Mouse (Mus musculus): ENCODE data around the gene P4ha1.
"Not testable (repeated sequence)": the region's sequence is repeated elsewhere in the genome, so short reads cannot be mapped to it uniquely, and the experiment has no call there.

P4ha1 gene

DNA sequence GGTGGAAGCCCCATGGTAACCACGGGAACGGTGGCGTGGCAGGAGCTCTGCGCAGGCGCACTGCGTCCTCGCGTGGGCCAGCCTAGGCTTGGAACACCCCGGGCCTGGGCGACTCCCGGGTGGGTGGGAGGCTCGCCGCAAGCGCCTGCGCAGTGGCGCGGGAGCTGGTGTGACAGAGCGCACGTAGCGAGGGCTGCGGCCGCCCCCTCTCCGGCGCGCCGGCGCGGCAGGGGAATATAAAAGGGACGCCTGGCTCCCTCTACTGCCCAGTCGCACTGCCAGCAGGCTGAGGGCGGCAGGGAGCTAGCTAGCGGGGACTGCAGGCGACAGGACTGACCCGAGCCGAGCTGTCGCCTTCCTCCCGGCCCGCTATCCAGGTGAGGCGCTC, at the start of gene P4ha1:
TSS of gene P4ha1 (plus strand) at position 197 of the 388 bp plus-strand sequence.
- DNase-seq (ENCODE audit: low read depth, low spot score), result peak; percentile 79

DNA sequence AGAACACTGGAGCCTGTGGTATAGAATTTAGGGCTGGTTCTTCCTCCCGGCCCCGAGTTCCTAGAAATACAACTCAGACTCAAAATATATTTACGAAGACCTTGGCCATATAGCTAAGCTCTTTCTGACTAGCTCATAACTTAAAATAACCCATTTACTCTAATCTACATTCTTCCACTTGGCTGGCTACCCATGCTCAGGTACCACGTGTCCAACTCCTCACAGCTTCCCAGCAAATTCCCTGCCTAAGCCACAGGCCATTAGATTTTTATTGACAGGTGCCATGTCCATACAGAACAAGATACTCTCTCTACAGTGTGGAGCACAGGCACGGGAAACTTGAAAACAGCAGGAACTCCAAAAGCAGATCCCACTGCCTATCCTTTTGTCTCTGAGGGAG, 47.4 kb upstream of the P4ha1 start:
- no peak for DNase-seq (ENCODE audit: low read depth, low spot score)

DNA sequence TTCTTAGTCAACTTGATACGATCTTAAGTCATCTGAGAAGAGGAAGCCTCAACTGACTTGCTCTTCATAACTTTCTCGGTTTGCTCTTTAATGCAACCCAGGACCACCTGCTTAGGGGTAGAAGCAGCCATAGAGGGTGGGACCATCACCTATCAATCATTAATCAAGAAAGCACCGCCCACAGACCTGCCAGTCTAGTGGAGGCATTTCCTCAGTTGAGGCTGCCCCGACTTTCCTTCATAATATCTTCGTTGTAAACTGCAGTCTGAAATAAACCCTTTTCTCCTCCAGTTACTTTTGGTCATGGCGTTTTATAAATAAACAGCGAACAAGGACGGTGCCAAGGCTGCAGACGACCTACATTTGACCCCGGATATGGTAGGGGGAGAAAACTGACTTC, 46.0 kb upstream of the P4ha1 start:
- DNase-seq (ENCODE audit: low read depth, low spot score), result no peak

DNA sequence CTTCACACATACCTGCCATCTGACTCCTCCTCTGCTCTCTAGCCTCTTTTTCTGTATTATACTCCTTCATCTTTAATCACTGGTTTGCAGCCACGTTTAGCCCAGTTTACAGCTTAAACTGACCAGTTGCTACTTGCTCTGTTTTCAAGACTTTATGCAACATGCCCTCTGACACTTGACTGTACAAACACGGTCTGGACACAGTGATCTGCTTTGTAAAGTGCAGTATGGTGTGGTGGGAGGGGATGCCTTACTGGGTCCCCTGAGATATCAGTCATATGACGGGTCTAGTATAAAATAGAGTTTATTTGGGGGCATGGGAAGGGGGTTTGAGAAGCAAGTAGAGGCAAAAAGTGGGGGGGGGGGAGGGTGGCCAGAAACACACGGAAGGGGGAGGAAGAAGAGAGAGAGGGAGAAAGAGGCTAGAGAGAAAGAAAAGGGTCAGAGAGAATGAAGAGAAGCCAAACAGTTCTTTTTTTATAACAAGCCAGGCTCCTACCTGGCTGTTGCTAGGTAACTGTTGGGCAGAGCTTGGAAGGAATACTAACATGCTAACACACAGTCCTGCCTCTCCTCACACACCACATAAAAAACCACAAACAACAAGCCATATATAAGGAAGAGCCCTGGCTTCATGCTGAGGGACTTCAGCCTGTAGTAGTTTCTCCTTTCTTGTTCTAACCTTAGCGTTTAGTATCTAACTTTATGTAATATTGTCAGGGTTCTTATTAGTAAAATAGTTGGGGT, 45.2 kb upstream of the P4ha1 start:
- no peak for DNase-seq (ENCODE audit: low read depth, low spot score)

DNA sequence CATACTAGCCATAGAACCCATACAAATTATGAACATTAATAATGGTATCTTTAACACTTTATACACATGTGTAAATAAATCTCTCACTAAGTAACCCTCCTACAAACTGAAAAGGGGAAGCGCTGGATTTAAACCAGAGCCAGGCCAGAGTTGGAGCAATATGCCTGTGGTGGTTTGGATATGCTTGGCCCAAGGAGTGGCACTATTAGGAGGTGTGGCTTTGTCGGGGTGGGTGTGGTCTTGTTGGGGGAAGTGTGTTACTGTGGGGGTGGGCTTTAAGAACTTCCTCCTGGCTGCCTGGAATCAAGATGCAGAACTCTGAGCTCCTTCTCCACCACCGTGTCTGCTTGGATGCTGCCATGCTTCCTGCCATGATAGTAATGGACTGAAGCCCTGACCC, 39.9 kb upstream of the P4ha1 start:
- no peak for DNase-seq (ENCODE audit: low read depth, low spot score)

DNA sequence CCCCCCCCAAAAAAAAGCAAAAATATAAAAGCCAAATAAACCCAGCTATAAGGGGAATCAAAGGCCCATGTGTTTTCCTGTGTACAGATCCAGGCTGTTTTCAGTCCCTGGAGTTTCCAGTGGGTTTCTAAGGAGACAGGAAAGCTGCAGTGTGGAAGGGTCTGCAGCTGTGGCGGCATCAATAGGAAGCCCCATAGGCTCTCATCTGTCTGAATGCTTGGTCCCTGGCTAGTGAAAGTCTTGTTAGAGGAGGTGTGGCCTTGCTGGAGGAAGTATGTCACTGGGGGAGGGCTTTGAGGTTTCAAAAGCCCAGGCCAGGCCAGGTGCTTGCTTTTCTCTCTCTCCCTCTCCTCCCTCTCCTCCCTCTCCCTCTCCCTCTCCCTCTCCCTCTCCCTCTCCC, 39.3 kb upstream of the P4ha1 start:
- DNase-seq (ENCODE audit: low read depth, low spot score), result no peak

DNA sequence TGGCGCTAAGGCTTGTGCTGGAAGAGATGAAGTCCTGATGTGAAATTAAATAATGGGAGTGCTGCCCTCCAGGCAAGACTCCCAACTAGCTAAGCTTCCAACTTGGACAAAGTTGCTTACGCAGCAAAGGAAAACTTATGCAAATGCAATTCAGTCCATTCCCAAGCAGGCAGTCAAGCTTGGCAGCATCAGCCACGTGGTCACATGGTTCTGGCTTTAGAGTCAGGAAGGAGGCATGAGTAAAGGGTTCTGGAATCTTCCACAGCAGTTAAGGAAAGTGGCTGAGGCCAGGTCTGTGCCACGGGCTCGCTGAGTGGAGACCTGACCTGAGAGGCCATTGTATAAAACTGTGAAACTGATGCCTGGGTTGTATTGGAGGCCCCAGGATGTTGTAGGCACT, 37.6 kb upstream of the P4ha1 start:
- no peak for DNase-seq (ENCODE audit: low read depth, low spot score)

DNA sequence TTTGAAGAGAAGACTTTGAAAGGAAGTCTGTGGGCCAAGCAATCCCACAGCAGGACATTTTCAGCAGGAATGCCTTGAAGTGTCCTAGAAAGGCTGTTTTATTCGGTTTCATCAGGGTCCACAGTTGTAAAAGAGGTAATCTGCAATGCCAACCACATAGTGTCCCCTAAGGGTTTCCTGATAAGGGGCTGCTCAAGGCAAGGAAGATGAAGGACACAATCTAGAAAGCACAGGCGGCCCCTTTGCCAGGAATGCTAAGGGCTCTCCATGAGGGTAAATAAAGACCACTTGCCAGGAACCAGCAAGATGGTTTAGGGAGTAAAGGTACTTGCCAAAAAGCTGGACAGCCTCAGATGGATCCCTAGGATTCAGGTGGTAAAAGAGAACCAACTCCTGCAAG, 35.8 kb upstream of the P4ha1 start:
- DNase-seq (ENCODE audit: low read depth, low spot score), result no peak

DNA sequence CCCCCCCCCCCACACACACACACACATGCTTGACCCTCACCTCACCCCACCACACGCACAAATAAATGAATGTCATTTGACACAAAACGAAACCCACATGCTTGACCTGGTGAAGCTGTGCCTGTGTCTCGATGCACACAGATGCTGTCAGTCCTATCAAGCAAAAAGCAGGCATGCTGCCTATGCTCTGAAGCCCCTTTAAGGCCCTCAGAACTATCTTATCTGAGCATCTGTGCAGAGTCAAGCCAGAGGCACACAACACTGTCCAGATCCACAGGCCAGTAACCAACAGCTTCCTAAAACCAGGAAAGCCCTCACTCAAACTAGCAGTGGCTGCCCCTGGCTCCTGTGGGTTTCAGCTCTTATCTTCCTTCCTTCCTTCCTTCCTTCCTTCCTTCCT, 35.4 kb upstream of the P4ha1 start:
- DNase-seq (ENCODE audit: low read depth, low spot score), result no peak

DNA sequence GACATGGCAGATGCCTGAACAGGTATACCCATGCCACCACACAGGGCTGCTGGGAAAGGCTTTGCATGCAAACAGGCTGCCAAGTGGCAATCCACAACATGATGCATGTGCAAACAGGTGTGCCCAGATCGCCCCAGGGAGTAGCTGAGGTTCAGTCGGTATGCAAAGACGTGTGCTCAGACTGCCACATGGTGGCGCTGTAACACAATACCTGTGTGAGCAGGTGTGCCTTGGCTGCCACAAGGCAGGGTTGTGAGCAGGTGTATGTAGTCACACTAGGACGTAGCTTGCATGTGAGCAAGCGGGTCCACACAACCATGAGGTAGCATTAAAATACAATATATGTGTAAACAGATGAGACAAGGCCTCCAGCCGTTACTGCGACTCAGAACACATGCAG, 34.0 kb upstream of the P4ha1 start:
- no peak for DNase-seq (ENCODE audit: low read depth, low spot score)

DNA sequence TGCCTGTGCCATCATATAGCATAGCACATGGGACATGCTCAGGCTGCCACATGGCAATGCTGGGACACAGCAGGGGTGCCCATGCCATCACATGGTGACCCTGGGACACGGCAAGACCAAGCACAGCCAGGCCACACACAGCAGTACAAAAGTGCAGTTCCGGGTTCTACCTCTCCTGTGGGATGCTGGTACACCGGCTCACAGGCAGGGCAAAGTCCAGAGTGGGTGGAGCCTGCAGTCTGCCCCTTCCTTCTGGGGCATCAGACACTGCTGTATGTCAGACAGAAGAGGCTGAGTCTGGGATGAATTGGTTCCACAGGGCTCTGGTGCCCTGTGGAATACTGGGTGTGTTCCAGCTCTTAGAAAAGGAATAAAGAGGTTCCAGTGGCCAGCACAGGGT, 31.6 kb upstream of the P4ha1 start:
- DNase-seq (ENCODE audit: low read depth, low spot score), result no peak

DNA sequence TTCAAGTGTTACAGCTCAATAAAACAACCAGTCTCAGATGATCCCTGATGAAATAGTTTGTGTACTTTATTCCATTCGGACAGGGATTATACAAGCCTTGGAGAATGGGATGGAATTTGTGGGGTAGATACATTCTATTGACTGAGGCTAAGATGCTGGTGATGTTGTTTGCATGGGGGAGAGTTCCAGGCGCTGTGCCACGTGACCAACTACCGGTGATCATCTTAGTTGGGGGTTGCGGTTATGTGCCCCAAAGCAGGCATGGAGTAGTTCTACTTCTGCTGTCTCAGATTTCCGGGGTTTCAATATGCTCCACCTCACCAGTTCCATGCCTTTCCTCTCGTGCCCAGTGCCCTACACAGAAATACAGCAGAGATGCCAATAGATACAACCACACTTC, 31.0 kb upstream of the P4ha1 start:
- DNase-seq (ENCODE audit: low read depth, low spot score), result no peak

DNA sequence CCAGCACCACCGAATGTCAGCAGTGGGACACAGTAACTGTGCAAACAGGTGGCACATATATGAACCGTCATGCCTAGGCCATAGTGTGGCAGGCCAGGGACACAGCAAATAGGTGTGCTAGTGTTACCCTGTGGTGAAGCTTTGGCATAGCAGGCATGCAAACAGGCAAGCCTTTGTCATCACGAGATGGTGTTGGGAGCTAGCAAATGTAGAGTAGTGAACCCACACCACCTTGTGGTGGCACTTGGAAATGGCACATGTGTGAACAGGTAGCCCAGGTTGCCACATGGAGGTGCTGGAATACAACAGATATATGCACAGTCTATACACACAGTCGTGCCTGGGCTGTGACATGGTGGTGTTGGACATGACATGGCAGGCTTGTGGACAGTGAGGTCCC, 30.5 kb upstream of the P4ha1 start:
- DNase-seq (ENCODE audit: low read depth, low spot score), result no peak

DNA sequence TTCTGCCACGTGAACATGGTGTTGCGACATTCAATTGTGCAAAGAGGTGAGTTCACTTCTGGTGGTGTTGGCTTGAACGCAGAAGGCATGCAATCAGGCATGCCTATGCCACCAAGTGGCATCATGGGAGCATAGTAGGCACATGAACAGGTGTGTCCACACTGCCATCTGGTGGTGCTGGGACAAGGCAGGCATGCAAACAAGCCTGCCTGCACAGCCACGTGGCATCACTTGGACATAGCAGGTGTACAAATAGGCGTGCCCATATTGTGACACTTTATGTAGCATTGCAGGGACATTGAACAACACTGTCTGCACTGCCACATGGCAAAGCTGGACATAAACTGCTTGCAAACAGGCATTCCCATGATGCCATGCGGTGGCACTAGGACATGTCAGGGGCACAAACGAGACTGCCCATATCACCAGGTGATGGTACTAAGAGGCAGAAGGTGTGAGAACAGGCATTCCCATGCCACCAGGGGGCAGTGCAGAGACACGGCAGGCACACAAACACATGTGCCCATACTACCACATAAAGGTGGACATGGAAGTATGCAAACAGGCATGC, 27.8 kb upstream of the P4ha1 start:
- peak; percentile 51 for DNase-seq (ENCODE audit: low read depth, low spot score)

DNA sequence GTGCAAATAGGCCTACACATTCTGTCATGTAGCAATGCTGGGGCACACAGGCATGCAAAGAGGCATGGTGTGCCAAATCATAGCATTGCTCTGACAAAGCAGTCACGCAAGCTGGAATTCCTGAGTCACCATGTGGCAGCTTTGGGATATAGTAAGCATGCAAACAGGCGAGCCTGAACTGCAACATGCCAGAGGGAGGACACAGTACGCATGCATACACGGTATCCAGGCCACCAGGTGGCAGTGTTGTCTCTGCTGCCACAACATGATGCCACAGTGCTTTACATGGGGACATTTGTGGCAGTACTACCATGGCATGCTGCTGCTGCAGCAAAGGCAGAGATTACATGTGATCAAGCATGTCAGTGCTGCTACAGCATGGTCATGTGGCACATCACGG, 26.8 kb upstream of the P4ha1 start:
- DNase-seq (ENCODE audit: low read depth, low spot score), result peak; percentile 45

DNA sequence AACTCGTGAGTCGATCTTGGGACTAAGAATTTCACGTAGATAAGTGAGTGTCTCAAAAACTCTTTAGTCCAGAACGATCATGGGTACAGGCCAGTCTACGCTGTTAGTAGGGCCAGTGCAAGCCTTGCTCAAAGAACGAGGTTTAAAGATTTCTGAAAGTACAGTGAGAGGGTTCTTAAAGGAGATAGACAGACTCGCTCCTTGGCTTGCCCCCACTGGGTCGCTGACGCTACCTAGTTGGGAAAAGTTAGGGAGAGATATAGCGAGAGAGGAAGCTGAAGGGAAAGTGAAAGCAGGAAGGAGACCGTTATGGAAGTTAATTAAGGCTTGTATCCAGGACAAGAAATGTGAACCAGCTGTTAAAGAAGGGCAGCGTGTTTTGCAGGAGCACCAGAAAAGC, 20.4 kb upstream of the P4ha1 start:
- not testable (repeated sequence) for DNase-seq (ENCODE audit: low read depth, low spot score)

DNA sequence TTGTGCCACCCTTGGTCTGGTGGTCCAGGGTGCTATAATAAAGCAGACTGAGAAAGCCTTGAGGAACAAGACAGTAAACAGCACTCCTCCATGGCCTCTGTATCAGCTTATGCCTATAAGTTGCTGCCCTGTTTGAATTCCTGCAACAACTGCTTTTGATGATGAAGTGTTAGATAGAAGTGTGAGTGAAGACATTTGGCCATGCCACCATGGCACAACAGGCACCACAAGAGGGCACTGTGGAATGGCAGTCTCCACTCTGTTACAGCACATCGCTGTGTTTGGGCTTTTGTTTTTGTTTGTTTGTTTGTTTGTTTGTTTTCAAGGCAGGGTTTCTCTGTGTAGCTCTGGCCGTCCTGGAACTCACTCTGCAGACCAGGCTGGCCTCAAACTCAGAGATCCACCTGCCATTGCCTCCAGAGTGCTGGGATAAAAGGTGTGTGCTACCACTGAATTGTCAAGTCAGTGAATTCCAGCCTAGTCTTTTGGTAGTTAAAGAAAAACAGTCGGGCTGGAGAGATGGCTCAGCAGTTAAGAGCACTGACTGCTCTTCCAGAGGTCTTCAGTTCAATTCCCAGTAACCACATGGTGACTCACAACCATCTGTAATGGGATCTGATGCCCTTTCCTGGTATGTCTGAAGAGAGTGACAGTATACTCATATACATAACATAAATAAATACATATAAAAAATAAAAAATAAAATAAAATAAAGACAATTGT, 13.9 kb upstream of the P4ha1 start:
- DNase-seq (ENCODE audit: low read depth, low spot score), result no peak

DNA sequence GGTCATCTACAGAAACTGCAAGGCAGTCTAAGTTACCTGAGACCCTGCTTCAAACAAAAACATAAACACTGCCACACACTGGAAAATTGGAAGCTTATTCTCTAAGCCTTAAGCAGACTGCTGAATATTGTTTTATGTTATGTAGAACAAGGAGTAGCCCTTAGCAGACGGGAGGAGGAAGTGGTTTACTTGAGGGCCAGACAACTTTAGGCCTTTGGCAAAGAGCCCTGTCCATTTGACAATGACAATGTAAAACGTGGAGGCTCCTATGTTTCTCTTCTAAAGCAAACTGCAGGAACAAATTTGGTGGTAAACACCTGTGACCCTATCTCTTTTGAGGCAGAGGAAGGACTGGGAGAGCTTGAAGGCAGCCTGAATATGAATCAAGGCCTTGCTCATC, 13.0 kb upstream of the P4ha1 start:
- DNase-seq (ENCODE audit: low read depth, low spot score), result no peak

DNA sequence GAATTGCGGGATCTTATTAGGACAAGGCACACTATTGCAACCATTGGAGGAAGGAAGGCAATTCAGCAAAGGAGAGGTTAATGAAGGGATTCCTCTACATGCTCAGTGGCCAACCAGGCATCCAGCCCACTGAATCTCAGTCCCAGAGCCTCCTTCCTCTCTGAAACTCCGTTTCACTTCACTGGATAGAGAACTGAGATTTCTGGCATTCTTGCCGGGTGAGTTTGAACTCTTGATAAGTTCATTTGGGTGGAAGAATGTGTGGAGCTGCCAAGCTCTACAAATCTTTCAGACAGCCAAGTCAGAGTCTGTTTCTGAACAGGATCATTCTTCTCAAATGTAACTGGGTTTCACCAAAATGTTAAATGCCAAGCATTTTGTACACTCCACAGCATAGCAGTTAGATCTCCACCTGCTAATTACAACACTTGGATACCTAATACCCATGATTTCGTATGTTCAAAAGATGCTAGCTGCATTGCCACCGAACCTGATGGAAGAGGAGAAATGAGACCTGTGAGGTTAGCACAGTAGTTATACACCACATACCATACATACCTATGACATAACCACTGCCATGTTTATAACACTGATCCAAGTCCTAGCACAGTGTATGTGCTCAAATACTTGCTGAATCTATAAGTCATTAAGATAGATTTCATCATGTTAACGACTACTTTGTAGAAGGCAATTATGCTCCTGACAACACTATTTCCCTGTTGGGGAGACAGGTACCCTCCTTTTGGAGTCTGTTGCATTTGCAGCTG, 12.2 kb upstream of the P4ha1 start:
- DNase-seq (ENCODE audit: low read depth, low spot score), result no peak

DNA sequence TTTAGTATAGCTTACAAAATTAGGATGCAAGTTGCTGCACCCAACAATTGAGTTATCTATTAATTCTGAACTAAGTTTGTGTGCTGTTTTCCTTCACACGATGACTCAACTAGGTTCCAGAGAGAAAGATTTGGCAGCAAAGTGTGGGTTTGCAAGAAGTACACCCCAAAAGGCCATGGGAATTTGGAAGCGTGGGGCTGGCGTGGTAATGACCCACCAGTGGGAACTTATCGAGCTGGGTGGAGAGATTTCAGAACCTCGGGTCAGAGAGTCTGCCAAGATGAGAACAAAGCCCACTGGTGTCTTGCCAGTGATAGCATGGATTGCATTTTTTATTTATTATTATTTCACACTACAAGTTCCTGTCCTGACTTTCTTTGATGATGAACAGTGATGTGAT, 11.2 kb upstream of the P4ha1 start:
- DNase-seq (ENCODE audit: low read depth, low spot score), result no peak

DNA sequence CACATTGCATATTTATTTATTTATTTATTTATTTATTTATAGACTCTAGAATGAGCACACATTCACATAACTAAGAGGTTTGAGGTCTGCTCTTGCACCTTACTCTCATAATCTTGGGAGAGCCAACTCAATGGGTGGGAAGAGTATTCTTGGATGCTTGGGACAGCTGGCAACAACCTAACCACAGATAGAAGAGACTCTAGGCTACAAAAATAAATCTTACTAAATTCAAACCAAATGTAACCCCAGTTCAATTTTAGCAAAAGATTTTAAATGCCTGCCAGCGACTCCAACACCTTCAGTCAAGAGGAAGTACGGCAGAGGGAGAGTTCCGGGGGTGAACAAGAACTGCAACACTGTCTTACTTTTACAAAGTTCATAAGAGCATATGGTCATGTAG, 2.0 kb upstream of the P4ha1 start:
- no peak for DNase-seq (ENCODE audit: low read depth, low spot score)

DNA sequence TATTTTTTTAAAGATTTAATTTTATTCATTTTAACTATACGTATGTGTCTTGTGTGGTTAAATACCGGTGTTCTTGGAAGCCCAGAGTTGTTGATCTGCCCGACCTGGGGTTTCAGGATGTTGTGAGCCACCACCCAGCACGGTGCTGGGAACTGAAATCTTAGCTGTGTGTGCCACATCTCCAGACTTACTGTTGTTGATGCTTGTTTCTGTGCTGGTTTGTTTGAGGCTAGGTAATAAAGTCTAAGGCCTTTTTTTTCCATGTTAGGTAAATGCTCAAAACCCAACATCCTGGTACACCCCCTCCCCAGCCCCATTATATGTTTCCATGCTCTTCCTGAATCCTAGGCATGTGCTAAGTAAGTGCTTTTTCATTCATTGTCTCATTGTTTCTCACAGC, 825 bp upstream of the P4ha1 start:
- no peak for DNase-seq (ENCODE audit: low read depth, low spot score)

Measured in c-Kit-negative CD71-positive TER-119-positive erythroid progenitor cells, embryonic 14.5 days (primary cell).